Mouse (Mus musculus): ENCODE measurements around the gene Trim24. TPM values are rescaled to one million over a fixed set of nuclear protein-coding genes. Genes with fewer than 3 reads are reported as not detected.
"Not testable (repeated sequence)": the region's sequence is repeated elsewhere in the genome, so short reads cannot be mapped to it uniquely, and the experiment has no call there.

Gene Trim24
- polyA plus RNA-seq, 1 experiment from 2014 or later: 15.8 TPM

GRCm38 (mm10) chr6:37856300-37856699, 14.3 kb upstream of the Trim24 start:
- WGBS: 88% methylated on average over 9 of the region's 9 CpGs
- not testable (repeated sequence) for ATAC-seq (ENCODE audit: low read depth); H3K27me3 ChIP-seq (replicated peaks; ENCODE audit: control insufficient read depth, insufficient read depth, low read length)

DNA sequence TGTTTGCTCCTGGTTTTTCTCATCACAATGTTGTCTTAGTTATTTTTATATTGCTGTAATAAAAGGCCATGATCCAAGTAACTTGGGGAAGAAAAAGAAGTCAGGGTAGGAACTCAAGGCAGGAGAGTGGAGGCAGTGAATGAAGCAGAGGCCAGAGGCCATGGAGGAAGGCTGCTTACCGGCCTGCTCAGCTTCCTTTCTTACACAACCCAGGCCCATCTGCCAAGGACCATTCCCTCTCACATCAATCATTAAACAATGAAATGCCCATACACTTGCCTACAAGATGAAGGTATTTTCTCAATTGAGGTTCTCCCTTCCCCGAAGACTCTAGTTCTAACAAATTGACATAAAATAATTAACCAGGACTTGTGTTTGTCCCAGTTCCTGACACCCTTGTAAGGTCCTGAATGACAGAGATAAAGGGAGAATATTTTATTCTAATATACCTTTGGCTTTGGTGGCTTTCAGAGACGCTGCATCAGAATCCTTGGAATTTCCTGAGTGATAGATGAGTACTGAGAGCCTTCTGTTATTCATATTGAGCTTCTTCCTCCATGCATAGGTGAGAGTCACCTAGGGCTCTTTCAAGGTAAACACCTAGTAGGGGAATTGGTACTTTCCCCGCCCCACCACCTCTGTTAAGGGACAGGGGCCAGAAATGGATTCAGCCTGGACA, 13.3 kb upstream of the Trim24 start:
- Histone ChIP-seq H3K9ac (ENCODE audit: low read depth, low read length) (no peak overlapping the region), H3K27ac (replicated peaks; ENCODE audit: low read depth, low read length) (no peak overlapping the region), H3K9me3 (ENCODE audit: control insufficient read depth, low read length) (no peaks in the 10 kb centered on the region), H3K4me1 (ENCODE audit: control insufficient read depth, insufficient read depth, low read length) (no peaks in the 10 kb centered on the region), H3K36me3 (ENCODE audit: control insufficient read depth, insufficient read depth, low read length) (no peaks in the 10 kb centered on the region), H3K27me3 (replicated peaks; ENCODE audit: control insufficient read depth, insufficient read depth, low read length) (no peaks in the 10 kb centered on the region), H3K4me2 (ENCODE audit: low read depth, low read length) (no peak overlapping the region), H3K4me3 (ENCODE audit: low read depth, low read length) (no peak overlapping the region)
- 70% methylated on average over 4 of the region's 4 CpGs for WGBS
- ATAC-seq (ENCODE audit: low read depth): no peak
- no peak for DNase-seq (ENCODE audit: low spot score)

More at GRCm38 (mm10) chr6:37856300-37856699, 14.3 kb upstream of the Trim24 start:
- not testable (repeated sequence) for H3K4me3 ChIP-seq (ENCODE audit: low read depth, low read length); H3K9me3 ChIP-seq (ENCODE audit: control insufficient read depth, low read length); H3K9ac ChIP-seq (ENCODE audit: low read depth, low read length); H3K36me3 ChIP-seq (ENCODE audit: control insufficient read depth, insufficient read depth, low read length); H3K27ac ChIP-seq (replicated peaks; ENCODE audit: low read depth, low read length); DNase-seq (ENCODE audit: low spot score); H3K4me1 ChIP-seq (ENCODE audit: control insufficient read depth, insufficient read depth, low read length); H3K4me2 ChIP-seq (ENCODE audit: low read depth, low read length)

GRCm38 (mm10) chr6:37858126-37858525, 12.5 kb upstream of the Trim24 start:
- H3K4me1 ChIP-seq (ENCODE audit: control insufficient read depth, insufficient read depth, low read length): no peaks in the 10 kb centered on the region
- no peak for DNase-seq (ENCODE audit: low spot score)
- H3K27me3 ChIP-seq (replicated peaks; ENCODE audit: control insufficient read depth, insufficient read depth, low read length): no peaks in the 10 kb centered on the region
- H3K36me3 ChIP-seq (ENCODE audit: control insufficient read depth, insufficient read depth, low read length): no peaks in the 10 kb centered on the region
- WGBS: 85% methylated on average over 4 of the region's 4 CpGs
- no peak overlapping the region for H3K4me2 ChIP-seq (ENCODE audit: low read depth, low read length)
- H3K9ac ChIP-seq (ENCODE audit: low read depth, low read length): no peak overlapping the region
- no peak overlapping the region for H3K4me3 ChIP-seq (ENCODE audit: low read depth, low read length)
- no peaks in the 10 kb centered on the region for H3K9me3 ChIP-seq (ENCODE audit: control insufficient read depth, low read length)
- ATAC-seq (ENCODE audit: low read depth): no peak
- no peak overlapping the region for H3K27ac ChIP-seq (replicated peaks; ENCODE audit: low read depth, low read length)

GRCm38 (mm10) chr6:37862893-37863292, 7.7 kb upstream of the Trim24 start:
- no peak for DNase-seq (ENCODE audit: low spot score)
- H3K36me3 ChIP-seq (ENCODE audit: control insufficient read depth, insufficient read depth, low read length): no peaks in the 10 kb centered on the region
- no peak overlapping the region for H3K27ac ChIP-seq (replicated peaks; ENCODE audit: low read depth, low read length)

GRCm38 (mm10) chr6:37863961-37864730, 6.5 kb upstream of the Trim24 start:
- WGBS: 61% methylated on average over 2 of the region's 2 CpGs
- DNase-seq (ENCODE audit: low spot score): no peak
- no peak overlapping the region for H3K9ac ChIP-seq (ENCODE audit: low read depth, low read length)
- H3K4me1 ChIP-seq (ENCODE audit: control insufficient read depth, insufficient read depth, low read length): no peaks in the 10 kb centered on the region
- no peak overlapping the region for H3K27ac ChIP-seq (replicated peaks; ENCODE audit: low read depth, low read length)
- no peaks in the 10 kb centered on the region for H3K9me3 ChIP-seq (ENCODE audit: control insufficient read depth, low read length)
- H3K4me3 ChIP-seq (ENCODE audit: low read depth, low read length): no peak overlapping the region
- no peaks in the 10 kb centered on the region for H3K36me3 ChIP-seq (ENCODE audit: control insufficient read depth, insufficient read depth, low read length)
- no peaks in the 10 kb centered on the region for H3K27me3 ChIP-seq (replicated peaks; ENCODE audit: control insufficient read depth, insufficient read depth, low read length)
- no peak overlapping the region for H3K4me2 ChIP-seq (ENCODE audit: low read depth, low read length)
- no peak for ATAC-seq (ENCODE audit: low read depth)

More at GRCm38 (mm10) chr6:37862893-37863292, 7.7 kb upstream of the Trim24 start:
- no peak for ATAC-seq (ENCODE audit: low read depth)
- H3K9ac ChIP-seq (ENCODE audit: low read depth, low read length): no peak overlapping the region
- no peak overlapping the region for H3K4me2 ChIP-seq (ENCODE audit: low read depth, low read length)
- no peak overlapping the region for H3K4me3 ChIP-seq (ENCODE audit: low read depth, low read length)
- H3K9me3 ChIP-seq (ENCODE audit: control insufficient read depth, low read length): no peaks in the 10 kb centered on the region
- no peaks in the 10 kb centered on the region for H3K27me3 ChIP-seq (replicated peaks; ENCODE audit: control insufficient read depth, insufficient read depth, low read length)
- H3K4me1 ChIP-seq (ENCODE audit: control insufficient read depth, insufficient read depth, low read length): no peaks in the 10 kb centered on the region
- WGBS: 86% methylated on average over 7 of the region's 7 CpGs

DNA sequence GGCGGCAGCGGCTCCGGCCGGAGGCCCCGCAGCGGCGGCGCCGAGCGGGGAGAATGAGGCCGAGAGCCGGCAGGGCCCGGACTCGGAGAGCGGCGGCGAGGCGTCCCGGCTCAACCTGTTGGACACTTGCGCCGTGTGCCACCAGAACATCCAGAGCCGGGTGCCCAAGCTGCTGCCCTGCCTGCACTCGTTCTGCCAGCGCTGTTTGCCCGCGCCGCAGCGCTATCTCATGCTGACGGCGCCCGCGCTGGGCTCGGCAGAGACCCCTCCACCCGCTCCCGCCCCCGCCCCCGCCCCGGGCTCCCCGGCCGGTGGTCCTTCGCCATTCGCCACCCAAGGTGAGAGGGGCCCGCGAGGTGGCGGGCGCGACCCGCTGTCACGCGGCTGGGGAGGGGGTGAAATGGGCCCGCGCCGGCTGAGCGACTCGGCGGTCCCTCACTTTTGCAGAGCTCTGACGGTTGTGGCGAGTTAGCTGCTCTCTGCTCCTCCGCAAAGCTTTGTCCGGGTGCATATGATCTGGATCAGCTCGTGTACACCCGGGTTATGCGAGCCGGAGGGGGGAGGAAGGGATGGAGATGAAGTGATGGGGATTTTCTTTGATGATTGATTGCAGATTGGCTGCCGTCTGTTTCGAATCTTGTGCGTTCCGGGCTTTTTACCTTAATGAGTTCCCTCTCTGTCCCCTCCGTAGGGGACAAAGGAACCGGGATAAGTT, 683 bp downstream of the Trim24 start:
- ATAC-seq (ENCODE audit: low read depth): peak; percentile 38
- H3K4me2 ChIP-seq (ENCODE audit: low read depth, low read length): peak overlapping the region; percentile 48

GRCm38 (mm10) chr6:37872861-37873260, 2.2 kb downstream of the Trim24 start:
- 97% methylated on average over 1 of the region's 1 CpGs for WGBS
- Histone ChIP-seq H3K4me3 (ENCODE audit: low read depth, low read length) (no peak overlapping the region), H3K27me3 (replicated peaks; ENCODE audit: control insufficient read depth, insufficient read depth, low read length) (no peaks in the 10 kb centered on the region), H3K36me3 (ENCODE audit: control insufficient read depth, insufficient read depth, low read length) (peaks cover 25% of the 10 kb centered on the region; the same call in 1 of the 2 replicates), H3K4me1 (ENCODE audit: control insufficient read depth, insufficient read depth, low read length) (no peaks in the 10 kb centered on the region), H3K4me2 (ENCODE audit: low read depth, low read length) (no peak overlapping the region), H3K27ac (replicated peaks; ENCODE audit: low read depth, low read length) (no peak overlapping the region), H3K9me3 (ENCODE audit: control insufficient read depth, low read length) (peaks cover 56% of the 10 kb centered on the region), H3K9ac (ENCODE audit: low read depth, low read length) (no peak overlapping the region)
- DNase-seq (ENCODE audit: low spot score) (no peak), ATAC-seq (ENCODE audit: low read depth) (no peak)

More for the DNA sequence above, 683 bp downstream of the Trim24 start:
- peak overlapping the region; percentile 99 for H3K27ac ChIP-seq (replicated peaks; ENCODE audit: low read depth, low read length)
- peak overlapping the region; percentile 97 for H3K9ac ChIP-seq (ENCODE audit: low read depth, low read length)
- no peaks in the 10 kb centered on the region for H3K4me1 ChIP-seq (ENCODE audit: control insufficient read depth, insufficient read depth, low read length)
- H3K4me3 ChIP-seq (ENCODE audit: low read depth, low read length): peak overlapping the region; percentile 89
- H3K36me3 ChIP-seq (ENCODE audit: control insufficient read depth, insufficient read depth, low read length): peaks cover 11% of the 10 kb centered on the region; the same call in 1 of the 2 replicates
- under 1% methylated on average over 37 of the region's 70 CpGs for WGBS
- H3K27me3 ChIP-seq (replicated peaks; ENCODE audit: control insufficient read depth, insufficient read depth, low read length): no peaks in the 10 kb centered on the region
- DNase-seq (ENCODE audit: low spot score): peak; percentile 72
- peaks cover 41% of the 10 kb centered on the region for H3K9me3 ChIP-seq (ENCODE audit: control insufficient read depth, low read length)

DNA sequence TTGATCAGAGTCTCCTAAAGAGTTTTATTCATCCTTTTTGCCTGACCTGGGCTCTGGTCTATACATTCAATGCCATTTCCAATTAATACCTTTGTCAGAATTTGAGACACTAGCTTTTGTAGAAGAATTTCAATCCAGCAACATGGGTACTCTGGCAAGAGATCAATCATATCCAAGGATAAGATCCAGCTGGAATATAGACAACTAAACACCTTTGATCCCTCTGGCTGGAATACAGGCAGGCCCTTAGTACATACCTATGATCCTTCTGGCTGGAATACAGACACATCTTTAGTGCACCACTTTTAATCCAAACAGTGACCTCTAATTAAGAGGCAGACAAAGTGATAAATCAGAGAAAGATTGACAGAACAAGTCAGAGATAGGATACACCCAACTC, 3.1 kb downstream of the Trim24 start:
- H3K9me3 ChIP-seq (ENCODE audit: control insufficient read depth, low read length): peaks cover 56% of the 10 kb centered on the region
- no peaks in the 10 kb centered on the region for H3K4me1 ChIP-seq (ENCODE audit: control insufficient read depth, insufficient read depth, low read length)
- no peak overlapping the region for H3K4me3 ChIP-seq (ENCODE audit: low read depth, low read length)
- no peak overlapping the region for H3K9ac ChIP-seq (ENCODE audit: low read depth, low read length)
- H3K27ac ChIP-seq (replicated peaks; ENCODE audit: low read depth, low read length): no peak overlapping the region
- DNase-seq (ENCODE audit: low spot score): no peak
- no peaks in the 10 kb centered on the region for H3K27me3 ChIP-seq (replicated peaks; ENCODE audit: control insufficient read depth, insufficient read depth, low read length)
- ATAC-seq (ENCODE audit: low read depth): no peak
- H3K36me3 ChIP-seq (ENCODE audit: control insufficient read depth, insufficient read depth, low read length): peaks cover 32% of the 10 kb centered on the region; the same call in 1 of the 2 replicates
- no peak overlapping the region for H3K4me2 ChIP-seq (ENCODE audit: low read depth, low read length)

Measured in embryonic facial prominence, embryonic 14.5 days (tissue).